Mouse (Mus musculus) layer of hippocampus, postnatal 14 days (tissue): ENCODE measurements at regions not wholly inside any gene's neighbourhood (a gene's known extent, or its start where the extent isn't known, plus 50 kb on each side); places are given as distances from the start of the nearest gene placed in this dataset.

Source experiments
- DNase-seq, 2 experiments: peaks; one replicate each; pipeline ENCODE4 v3.0.0; 2021 to 2022; ENCODE audit warnings: low spot score in 2 of 2, mixed read lengths in 1 of 2

- DNase-seq, result no peak
Measured at GRCm38 (mm10) chr2:101364256-101364655, 260.3 kb upstream of the Rag2 start.

DNA sequence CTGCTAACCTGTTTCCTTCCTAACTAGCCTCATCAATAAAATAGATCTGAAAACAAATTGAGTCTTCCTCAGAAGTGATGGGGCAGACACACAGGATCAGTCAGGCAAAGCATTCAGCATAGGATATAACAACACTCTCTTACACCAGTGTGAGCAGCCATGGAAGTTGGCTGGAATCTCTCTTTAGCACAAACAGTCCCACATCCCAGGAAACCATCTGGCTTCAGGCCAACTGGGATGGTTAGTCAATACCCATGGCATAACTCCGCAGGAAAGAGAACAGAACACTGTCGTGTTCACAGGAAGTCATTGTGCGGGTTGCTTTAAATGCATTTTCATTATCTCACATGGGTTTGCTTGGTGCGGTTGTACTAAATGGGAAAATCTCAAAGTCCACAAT, 256.2 kb upstream of the Rag2 start:
- DNase-seq, result no peak

DNA sequence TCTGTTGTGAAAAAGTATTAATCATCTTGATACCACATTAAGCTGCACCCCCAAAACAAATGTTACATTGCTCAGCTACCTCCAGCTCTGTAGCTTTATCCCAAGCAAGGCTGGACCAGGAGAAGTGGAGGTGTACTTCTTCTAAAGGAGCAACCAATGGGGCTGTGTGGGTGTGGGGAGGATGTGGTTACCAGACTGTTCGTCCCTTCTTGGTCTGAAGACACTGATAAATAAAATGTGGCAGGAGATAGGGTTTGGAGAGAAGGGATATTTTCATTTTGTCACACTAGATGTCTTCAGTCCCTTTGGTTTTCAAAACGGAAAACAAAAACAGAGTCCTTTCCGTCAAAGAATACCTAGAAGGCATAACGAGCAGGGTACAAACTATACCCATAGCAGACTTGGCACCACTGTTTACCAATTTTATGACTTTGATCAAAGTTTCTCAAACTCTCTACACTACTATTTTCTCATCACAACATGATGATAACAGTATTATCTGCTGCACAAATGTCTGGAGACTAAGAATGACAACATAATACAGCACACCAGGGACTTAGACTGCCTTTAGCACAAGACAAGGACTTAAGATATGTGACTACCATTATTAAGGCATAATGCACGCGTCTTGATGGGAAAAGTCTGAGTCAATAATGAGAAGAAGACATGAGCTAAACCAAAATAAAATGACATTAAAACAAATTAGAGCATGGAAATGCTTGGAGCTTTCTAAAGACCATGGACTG, 253.4 kb upstream of the Rag2 start:
- DNase-seq, result no peak

- no peak for DNase-seq
Measured at GRCm38 (mm10) chr2:101371834-101372493, 252.6 kb upstream of the Rag2 start.

DNA sequence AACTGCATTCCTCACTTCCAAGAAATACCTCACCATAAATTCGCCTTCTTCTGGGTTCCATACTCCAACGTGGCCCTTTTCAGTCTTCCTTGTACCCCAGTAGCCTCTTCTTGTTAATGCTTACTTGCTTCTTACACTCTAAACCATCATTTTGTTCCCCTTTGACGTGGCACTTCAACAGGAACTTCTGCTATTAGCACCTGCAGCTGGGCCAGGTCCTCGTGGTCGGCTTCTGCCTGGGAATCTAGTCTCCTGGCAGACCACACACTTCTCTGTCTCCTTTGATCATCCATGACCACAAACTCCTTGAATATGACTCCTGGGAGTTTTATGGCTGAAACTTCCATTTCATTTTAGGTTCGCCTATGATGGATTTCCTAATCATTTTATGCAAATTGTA, 243.9 kb upstream of the Rag2 start:
- DNase-seq, result no peak

GRCm38 (mm10) chr2:101415002-101415401, 209.5 kb upstream of the Rag2 start:
- DNase-seq, result no peak

DNA sequence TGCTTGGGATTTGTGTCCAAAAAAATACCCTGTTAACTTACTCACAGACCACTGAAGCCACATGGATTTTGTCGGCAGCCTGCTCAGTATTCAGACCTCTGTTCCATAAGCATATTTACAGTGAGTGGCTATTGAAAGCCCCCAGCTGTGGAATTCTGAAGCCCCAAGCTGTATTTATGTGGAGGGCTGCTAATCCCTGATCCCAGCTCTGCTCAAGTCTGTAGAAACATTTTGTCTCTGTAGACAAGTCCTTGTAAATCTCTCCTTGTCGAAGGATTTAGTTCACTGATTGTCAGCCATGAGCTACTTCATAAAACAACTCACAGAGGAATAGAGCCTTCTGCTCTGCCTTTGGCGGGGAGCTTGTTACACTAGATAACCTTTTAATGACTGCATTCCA, 207.8 kb upstream of the Rag2 start:
- no peak for DNase-seq

- DNase-seq, result no peak
Measured at GRCm38 (mm10) chr2:101433141-101433895, 191.2 kb upstream of the Rag2 start.

DNA sequence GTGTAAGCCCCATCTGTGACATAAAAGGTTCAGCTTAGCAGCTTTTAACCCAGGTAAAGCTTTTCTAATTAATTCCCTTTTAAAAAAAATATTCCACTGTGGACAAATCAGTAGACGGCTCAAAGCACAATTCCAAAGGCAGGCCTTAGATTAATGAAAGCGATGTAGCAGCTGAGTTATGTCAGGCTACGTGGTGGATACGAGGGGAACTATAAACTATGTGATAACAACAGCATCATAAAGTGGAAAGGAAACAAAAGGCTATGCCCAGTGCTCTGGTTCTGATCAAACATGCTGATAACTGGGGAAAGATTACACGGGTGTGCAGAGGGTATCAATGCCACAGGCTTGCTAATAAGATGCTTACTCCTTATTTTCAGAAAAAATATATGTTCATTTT, 184.3 kb upstream of the Rag2 start:
- DNase-seq, result no peak

- peak in 1 of 2 experiments; percentile 24 for DNase-seq
Measured at GRCm38 (mm10) chr2:101441081-101441630, 183.4 kb upstream of the Rag2 start.

DNA sequence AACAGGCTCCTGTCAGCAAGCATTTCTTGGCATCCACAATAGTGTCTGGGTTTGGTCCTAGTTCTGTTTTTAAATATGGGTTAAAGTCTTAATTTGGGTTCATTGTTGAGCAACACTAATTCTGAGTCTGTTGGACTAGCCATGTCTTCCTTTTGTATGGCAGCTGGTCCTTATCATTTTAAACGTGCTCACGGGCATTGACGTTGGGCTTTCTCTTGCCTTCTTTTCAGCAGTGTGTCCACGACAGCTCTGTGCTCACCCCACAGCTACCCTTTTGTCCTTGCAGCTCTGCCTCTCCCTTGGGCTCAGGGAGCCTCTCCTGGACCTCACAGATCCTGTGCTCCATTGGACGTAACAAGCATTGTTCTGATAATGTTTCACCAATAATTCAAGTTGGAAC, 168.9 kb upstream of the Rag2 start:
- DNase-seq, result no peak

GRCm38 (mm10) chr2:101458959-101459358, 165.6 kb upstream of the Rag2 start:
- no peak for DNase-seq

DNA sequence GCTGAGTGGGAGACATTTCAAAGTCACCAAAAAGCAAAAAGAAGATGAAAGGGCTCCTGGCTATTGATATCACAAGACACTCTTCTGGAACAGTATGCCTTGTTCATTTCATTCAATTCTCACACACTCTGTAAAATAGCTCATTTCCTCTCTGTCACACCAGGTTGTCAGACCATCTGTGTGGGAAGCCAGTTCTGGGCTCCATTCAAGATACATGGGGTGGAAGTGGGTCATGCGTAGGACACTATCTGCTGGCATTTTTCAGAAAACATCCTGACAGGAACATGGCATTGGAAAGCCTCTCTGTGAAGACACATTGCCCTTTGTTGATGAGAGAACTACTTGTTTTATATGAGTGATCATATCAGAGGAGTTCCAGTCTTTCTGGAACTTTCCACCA, 162.1 kb upstream of the Rag2 start:
- DNase-seq, result peak; percentile 14 to 59

- DNase-seq, result no peak
Measured at GRCm38 (mm10) chr2:101464291-101465140, 160.0 kb upstream of the Rag2 start.

DNA sequence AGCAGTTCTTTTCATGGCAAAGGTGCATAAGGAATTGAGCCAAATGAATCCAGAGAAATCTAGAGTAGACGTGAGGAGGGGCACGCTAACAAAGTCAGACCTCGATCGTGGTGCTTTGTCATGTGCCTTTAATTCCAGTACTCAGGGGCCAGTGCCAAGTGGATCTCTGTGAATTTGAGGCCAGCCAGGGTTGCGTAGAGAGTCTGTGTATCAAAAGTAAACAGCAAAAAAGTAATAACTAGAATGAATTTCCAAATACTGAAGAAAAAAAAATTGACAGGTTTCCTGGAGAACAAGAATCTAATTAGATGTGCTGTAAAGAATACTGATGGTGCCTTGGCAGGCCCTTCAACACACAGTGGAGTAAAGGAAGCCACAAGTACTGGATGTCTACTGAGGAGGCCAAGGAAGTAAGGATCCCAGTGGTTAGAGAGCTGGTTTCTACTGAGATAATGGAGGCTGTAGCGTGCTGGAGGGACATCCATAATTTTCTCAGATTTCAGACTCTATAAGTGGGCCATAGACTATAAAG, 153.9 kb upstream of the Rag2 start:
- DNase-seq, result no peak

DNA sequence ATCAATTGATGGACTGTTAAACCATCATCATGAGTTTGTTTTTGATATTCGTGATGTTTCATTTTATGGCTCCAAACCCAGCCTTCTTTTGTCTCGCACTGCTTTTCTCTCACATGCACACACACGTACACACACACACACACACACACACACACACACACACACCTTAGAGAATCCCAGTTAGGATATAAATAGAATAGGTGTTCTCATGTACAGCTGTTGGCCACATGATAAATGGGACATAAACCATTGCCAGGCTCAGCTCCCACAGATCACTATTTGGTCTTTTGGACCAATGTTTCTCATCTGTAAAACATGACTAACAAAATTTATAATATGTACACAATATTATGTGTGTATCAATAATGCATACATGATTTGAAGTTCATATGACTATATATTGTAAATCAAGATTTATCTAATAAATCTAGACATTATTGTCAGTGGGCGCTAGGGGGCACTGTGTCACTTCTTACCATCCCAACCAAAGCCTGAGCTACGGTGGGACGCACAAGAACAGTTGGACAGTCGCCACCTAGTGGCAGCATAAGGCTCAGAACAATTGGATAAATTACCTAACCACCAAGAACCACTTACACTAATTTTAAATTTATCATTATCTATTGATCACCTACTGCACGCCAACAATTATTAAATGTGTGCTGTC, 151.9 kb upstream of the Rag2 start:
- peak; percentile 72 to 92 for DNase-seq

GRCm38 (mm10) chr2:101473116-101473485, 151.4 kb upstream of the Rag2 start:
- DNase-seq, result no peak

GRCm38 (mm10) chr2:101476862-101477261, 147.7 kb upstream of the Rag2 start:
- DNase-seq, result no peak

DNA sequence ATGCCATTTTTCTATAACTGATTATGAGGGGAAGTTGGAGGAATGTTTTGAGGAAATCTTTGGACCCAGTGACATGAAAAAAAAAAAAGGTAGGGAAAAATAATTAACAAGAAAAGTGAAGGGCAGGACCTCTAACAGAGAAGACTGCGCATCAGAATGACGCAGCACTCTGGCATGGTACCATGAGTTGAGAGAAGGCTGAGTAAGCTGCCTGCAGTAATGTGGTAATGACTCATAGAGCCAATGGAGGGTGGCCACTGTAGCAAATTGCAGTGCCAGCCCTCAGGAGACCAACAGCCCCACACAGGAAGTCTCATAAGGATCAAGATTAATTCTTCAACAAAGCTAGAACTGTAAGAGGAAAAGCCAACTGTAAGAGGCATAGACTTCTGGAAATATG, 134.3 kb upstream of the Rag2 start:
- no peak for DNase-seq

GRCm38 (mm10) chr2:101491762-101492161, 132.8 kb upstream of the Rag2 start:
- no peak for DNase-seq
